Mouse (Mus musculus): ENCODE measurements at regions not wholly inside any gene's neighbourhood (a gene's known extent, or its start where the extent isn't known, plus 50 kb on each side); places are given as distances from the start of the nearest gene placed in this dataset.

DNA sequence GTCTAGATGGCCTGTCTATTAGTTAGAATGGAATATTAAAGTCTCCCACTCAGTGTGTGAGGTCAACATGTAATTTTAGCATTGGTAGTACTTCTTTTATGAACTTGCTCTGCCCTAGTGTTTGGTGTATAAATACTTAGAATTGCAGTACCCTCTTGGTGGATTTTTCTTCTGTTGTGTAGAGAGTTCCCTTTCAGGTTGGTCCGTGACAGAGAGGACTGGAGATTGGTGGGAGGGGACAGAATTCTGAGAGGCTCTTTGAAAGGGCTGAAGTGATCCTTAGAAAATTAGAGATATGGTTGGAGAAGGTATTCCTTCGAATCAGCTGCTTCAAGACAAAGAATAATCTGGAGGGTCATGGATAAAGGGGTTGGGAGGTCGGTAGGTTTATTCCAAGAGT is 230.3 kb upstream of the 4930583I09Rik start:
- in situ Hi-C loops (cut with MboI; ENCODE audit: low pct_unique_long_range_greater_than_20kb in 1 of 2, low sequenced_read_pairs in 2 of 2, unreplicated experiment in 1 of 2): loop anchor here in 1 of 2 experiments (25.0 kb wide), 1 partner anchor 196 kb away; no protein-coding TSS in a partner anchor

GRCm38 (mm10) chr17:65056059-65056458 is 220.2 kb upstream of the 4930583I09Rik start:
- in situ Hi-C loops (cut with MboI; ENCODE audit: low pct_unique_long_range_greater_than_20kb in 1 of 2, low sequenced_read_pairs in 2 of 2, unreplicated experiment in 1 of 2): loop anchor here in 1 of 2 experiments (25.0 kb wide), 1 partner anchor 206 kb away; no protein-coding TSS in a partner anchor

DNA sequence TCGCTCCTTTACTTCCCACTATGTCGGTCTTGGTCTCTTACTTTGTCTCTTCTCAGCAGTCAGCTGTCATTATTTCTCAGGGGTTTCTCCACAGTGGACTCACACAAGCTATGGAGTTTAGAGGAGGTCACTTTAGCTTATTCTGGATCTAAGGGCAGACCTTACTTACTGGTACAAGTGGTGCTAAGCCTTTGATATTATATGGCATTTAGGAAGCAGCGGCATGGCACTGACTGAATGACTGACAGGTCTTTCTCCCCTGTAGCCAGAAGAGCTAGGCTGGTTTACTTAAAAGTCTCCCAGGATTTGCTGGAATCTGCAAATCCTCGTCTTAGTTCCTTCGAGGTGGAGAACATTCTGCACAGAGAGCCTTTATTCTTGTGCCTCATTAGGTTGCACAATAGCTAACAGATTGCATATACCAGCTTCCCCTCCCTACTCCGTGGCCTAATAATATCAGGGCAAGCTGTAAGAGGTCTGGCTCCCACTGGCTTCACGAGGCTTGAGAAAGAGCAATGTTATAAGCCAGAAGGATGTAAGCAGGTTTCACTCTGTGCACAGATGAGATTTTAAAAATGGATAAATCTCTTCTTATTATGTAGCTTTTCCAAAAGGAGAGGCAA is 214.1 kb upstream of the 4930583I09Rik start:
- in situ Hi-C loops (cut with MboI; ENCODE audit: low pct_unique_long_range_greater_than_20kb in 1 of 2, low sequenced_read_pairs in 2 of 2, unreplicated experiment in 1 of 2): loop anchor here in 1 of 2 experiments (25.0 kb wide), 1 partner anchor 212 kb away; no protein-coding TSS in a partner anchor

- in situ Hi-C loops (cut with MboI; ENCODE audit: low pct_unique_long_range_greater_than_20kb in 1 of 2, low sequenced_read_pairs in 2 of 2, unreplicated experiment in 1 of 2): no loop called here
Measured at GRCm38 (mm10) chr17:65015731-65016130, 179.9 kb upstream of the 4930583I09Rik start.

- in situ Hi-C loops (cut with MboI; ENCODE audit: low pct_unique_long_range_greater_than_20kb in 1 of 2, low sequenced_read_pairs in 2 of 2, unreplicated experiment in 1 of 2): no loop called here
Measured at GRCm38 (mm10) chr17:65014682-65015081, 178.8 kb upstream of the 4930583I09Rik start.

GRCm38 (mm10) chr17:65000626-65001135 is 164.8 kb upstream of the 4930583I09Rik start:
- in situ Hi-C loops (cut with MboI; ENCODE audit: low pct_unique_long_range_greater_than_20kb in 1 of 2, low sequenced_read_pairs in 2 of 2, unreplicated experiment in 1 of 2): no loop called here

DNA sequence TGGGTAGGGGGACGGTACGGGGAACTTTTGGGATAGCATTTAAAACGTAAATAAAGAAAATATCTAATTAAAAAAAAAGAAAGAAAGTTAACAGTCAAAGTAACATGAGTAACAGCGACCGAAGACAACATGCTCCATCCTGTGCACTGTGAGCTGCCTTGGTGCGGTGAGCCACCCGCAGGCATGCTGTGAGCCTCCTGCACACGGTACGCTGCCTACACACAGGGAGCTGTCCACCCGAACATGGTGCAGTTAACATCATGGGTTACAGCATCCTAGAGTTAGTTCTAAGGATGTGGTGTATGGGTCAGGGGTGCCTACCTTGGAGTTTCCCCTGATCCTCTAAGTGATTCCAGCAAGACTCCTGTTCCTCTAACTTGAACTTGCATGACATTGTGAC is 158.6 kb upstream of the 4930583I09Rik start:
- in situ Hi-C loops (cut with MboI; ENCODE audit: low pct_unique_long_range_greater_than_20kb in 1 of 2, low sequenced_read_pairs in 2 of 2, unreplicated experiment in 1 of 2): no loop called here

GRCm38 (mm10) chr17:64991262-64991661 is 155.4 kb upstream of the 4930583I09Rik start:
- in situ Hi-C loops (cut with MboI; ENCODE audit: low pct_unique_long_range_greater_than_20kb in 1 of 2, low sequenced_read_pairs in 2 of 2, unreplicated experiment in 1 of 2): no loop called here

GRCm38 (mm10) chr17:64984276-64985011 is 148.6 kb upstream of the 4930583I09Rik start:
- in situ Hi-C loops (cut with MboI; ENCODE audit: low pct_unique_long_range_greater_than_20kb in 1 of 2, low sequenced_read_pairs in 2 of 2, unreplicated experiment in 1 of 2): no loop called here

- in situ Hi-C loops (cut with MboI; ENCODE audit: low pct_unique_long_range_greater_than_20kb in 1 of 2, low sequenced_read_pairs in 2 of 2, unreplicated experiment in 1 of 2): no loop called here
Measured at GRCm38 (mm10) chr17:64983480-64983879, 147.6 kb upstream of the 4930583I09Rik start.

- in situ Hi-C loops (cut with MboI; ENCODE audit: low pct_unique_long_range_greater_than_20kb in 1 of 2, low sequenced_read_pairs in 2 of 2, unreplicated experiment in 1 of 2): no loop called here
Measured at GRCm38 (mm10) chr17:64964153-64964552, 128.3 kb upstream of the 4930583I09Rik start.

- in situ Hi-C loops (cut with MboI; ENCODE audit: low pct_unique_long_range_greater_than_20kb in 1 of 2, low sequenced_read_pairs in 2 of 2, unreplicated experiment in 1 of 2): no loop called here
Measured at GRCm38 (mm10) chr17:64961887-64962286, 126.0 kb upstream of the 4930583I09Rik start.

- in situ Hi-C loops (cut with MboI; ENCODE audit: low pct_unique_long_range_greater_than_20kb in 1 of 2, low sequenced_read_pairs in 2 of 2, unreplicated experiment in 1 of 2): no loop called here
Measured at GRCm38 (mm10) chr17:64957495-64957894, 121.6 kb upstream of the 4930583I09Rik start.

DNA sequence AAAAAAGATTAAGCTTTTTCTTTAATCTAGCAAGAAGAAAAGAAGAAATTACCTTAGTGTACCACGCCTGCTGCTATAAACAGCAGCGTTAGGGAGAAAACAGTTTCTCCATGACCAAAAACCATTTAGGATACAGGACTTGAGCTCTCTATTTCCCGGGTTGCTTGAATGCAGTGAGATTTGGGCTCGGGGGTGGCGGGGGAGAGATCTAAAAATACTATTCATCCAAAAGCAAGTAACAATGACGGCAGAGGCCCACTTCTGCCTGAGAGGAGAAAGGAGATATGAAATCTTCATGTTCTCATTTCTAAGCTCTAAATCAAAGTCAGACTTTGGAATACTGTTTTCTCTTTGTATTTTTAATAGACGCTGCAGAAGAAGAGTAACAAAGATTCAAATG is 120.6 kb upstream of the 4930583I09Rik start:
- in situ Hi-C loops (cut with MboI; ENCODE audit: low pct_unique_long_range_greater_than_20kb in 1 of 2, low sequenced_read_pairs in 2 of 2, unreplicated experiment in 1 of 2): no loop called here

DNA sequence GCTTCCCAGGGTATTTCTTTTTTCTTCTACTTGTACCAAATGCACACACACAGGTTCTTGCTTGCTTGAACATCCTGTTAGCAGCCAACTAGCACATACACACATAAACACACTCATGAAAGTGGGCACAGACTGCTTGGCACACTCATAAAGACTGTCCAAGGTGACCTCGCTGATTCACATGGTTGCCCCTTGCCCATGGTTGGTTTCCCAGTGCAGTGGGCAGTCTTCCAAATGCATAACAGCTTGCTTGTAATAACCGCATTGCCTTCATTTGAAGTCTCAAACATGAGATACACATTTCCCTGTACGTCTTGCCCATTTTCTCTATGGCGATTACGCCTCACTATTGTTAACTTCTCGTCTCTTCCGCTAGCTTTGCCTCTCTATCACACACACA is 117.4 kb upstream of the 4930583I09Rik start:
- in situ Hi-C loops (cut with MboI; ENCODE audit: low pct_unique_long_range_greater_than_20kb in 1 of 2, low sequenced_read_pairs in 2 of 2, unreplicated experiment in 1 of 2): no loop called here

GRCm38 (mm10) chr17:64951625-64951940 is 115.7 kb upstream of the 4930583I09Rik start:
- in situ Hi-C loops (cut with MboI; ENCODE audit: low pct_unique_long_range_greater_than_20kb in 1 of 2, low sequenced_read_pairs in 2 of 2, unreplicated experiment in 1 of 2): no loop called here

- in situ Hi-C loops (cut with MboI; ENCODE audit: low pct_unique_long_range_greater_than_20kb in 1 of 2, low sequenced_read_pairs in 2 of 2, unreplicated experiment in 1 of 2): no loop called here
Measured at GRCm38 (mm10) chr17:64950802-64951624, 115.1 kb upstream of the 4930583I09Rik start.

- in situ Hi-C loops (cut with MboI; ENCODE audit: low pct_unique_long_range_greater_than_20kb in 1 of 2, low sequenced_read_pairs in 2 of 2, unreplicated experiment in 1 of 2): no loop called here
Measured at GRCm38 (mm10) chr17:64943213-64943612, 107.3 kb upstream of the 4930583I09Rik start.

DNA sequence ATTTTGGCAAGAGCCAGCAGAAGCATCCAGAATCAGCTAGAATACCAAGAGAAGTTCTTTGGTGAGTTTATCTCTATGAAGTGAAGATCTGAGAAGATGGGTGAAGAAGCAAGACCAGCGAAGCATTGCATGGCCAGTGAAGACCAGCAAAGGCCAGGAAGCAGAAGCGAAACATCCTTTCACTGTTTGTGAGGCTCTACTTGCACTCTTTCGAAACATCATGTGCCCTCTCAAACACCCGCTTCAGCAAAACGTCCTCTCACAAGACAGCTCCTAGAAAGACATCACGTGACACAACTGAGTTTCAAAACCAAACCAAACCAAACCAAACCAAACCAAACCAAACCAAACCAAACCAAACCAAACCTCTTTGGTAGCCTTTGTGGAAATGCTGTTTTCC is 105.7 kb upstream of the 4930583I09Rik start:
- in situ Hi-C loops (cut with MboI; ENCODE audit: low pct_unique_long_range_greater_than_20kb in 1 of 2, low sequenced_read_pairs in 2 of 2, unreplicated experiment in 1 of 2): no loop called here

Measured in mouse embryonic stem cell (cell line).